In the genomic region with DNA sequence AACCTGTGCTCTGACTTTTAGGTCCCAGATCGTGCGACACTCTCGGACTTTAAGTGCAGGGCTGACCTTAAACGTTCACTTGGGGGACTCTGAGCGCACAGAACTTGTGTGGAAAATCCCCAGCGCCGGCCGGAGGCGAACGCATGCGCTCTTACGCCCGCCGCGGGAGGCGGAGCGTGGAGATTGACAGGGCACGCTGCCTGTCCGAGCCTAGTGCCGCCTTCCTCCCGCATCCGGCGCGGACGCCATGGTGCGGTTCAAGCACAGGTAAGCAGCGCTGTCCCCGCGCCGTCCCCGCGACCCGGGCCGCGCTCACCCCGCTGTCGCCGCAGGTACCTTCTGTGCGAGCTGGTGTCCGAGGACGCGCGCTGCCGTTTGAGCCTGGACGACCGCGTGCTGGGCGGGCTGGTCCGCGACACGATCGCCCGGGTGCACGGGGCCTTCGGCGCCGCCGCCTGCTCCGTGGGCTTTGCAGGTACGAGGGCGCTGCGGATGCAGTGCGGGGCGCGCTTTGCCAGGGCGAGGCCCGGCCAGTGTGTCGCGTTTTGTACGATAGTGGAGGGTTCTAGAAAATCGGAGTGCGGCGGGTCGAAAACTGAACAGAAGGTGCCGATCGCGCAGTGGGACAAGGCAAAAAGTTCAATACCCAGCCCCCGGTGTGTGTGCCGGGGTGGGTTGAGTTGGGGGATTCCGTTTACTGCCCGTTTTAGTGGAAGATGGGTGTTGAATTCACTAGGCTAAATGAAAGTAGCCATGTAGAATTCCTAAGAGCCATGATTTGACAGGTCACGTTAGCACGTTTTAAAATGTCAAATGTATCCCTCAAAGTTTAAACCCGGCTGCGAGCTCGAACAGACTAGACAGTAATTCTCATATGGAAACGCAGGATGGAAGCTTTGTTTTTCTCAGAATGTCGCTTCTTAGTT, we compare ENCODE assay signal across 8 mouse cellular contexts. TPM values are rescaled to one million over a fixed set of nuclear protein-coding genes. Genes with fewer than 3 reads are reported as not detected.
DNase-seq lines count a peak whose midpoint lies in the region; ATAC-seq lines count a peak whose summit lies in the region.

No protein-coding gene starts in this region.

- peak; percentile 82 for ATAC-seq in intestine, embryonic 14.5 days (replicated peaks; ENCODE audit: low FRiP score, low TSS enrichment, low read depth)

- H3K27ac ChIP-seq in intestine, embryonic 14.5 days (ENCODE audit: low read depth): peak overlapping the region; percentile 59; the same call in 1 of the 2 replicates

- peak overlapping the region; percentile 91 for H3K4me3 ChIP-seq in intestine, embryonic 14.5 days (ENCODE audit: low read depth, low read length)

- no peaks in the 10 kb centered on the region for H3K9me3 ChIP-seq in intestine, embryonic 14.5 days (ENCODE audit: control insufficient read depth, low read length)

- DNase-seq in adipocyte (ENCODE audit: low spot score): peak; percentile 91
- DNase-seq in embryo, embryonic 10 days (ENCODE audit: low spot score): peak; percentile 96
- peak; percentile 92 for DNase-seq in gastrocnemius, postnatal 14 days
- DNase-seq in intestine, embryonic 14.5 days (ENCODE audit: low spot score): peak; percentile 93
- DNase-seq in left cerebral cortex, postnatal 14 days (ENCODE audit: low spot score in 2 of 2): peak; percentile 85 to 94
- DNase-seq in mesoderm, embryonic 11.5 days (ENCODE audit: low read depth, low spot score): peak; percentile 94
- DNase-seq in right cerebral cortex, postnatal 36 days (ENCODE audit: low spot score in 2 of 2): peak; percentile 91
- peak; percentile 91 for DNase-seq in yolk sac, embryonic 10.5 days (ENCODE audit: low spot score)

- intact Hi-C loops in gastrocnemius, postnatal 14 days (cut with DNase I; ENCODE audit: low total_unique reads): loop anchor here (10.0 kb wide), 1 partner anchor 113 kb away; no protein-coding TSS in a partner anchor
- intact Hi-C loops in left cerebral cortex, postnatal 14 days (cut with DNase I): loop anchor here (2.0 to 5.0 kb wide), 3 partner anchors 45 to 259 kb away; no protein-coding TSS in a partner anchor

- H3K4me2 ChIP-seq in intestine, embryonic 14.5 days (ENCODE audit: low read length): peak overlapping the region; percentile 83

- H3K36me3 ChIP-seq in intestine, embryonic 14.5 days (ENCODE audit: control insufficient read depth, insufficient read depth, low read length): peaks cover 35% of the 10 kb centered on the region

- peak overlapping the region; percentile 74 for H3K9ac ChIP-seq in intestine, embryonic 14.5 days (ENCODE audit: low read length)

- H3K4me1 ChIP-seq in intestine, embryonic 14.5 days (replicated peaks; ENCODE audit: control insufficient read depth, insufficient read depth, low read length): peaks cover 9% of the 10 kb centered on the region

- under 1% methylated on average over 88 of the region's 88 CpGs for WGBS in intestine, embryonic 14.5 days

- peaks cover 9% of the 10 kb centered on the region for H3K27me3 ChIP-seq in intestine, embryonic 14.5 days (replicated peaks; ENCODE audit: control insufficient read depth, insufficient read depth, low read length)

RNA-seq across cellular contexts. Expression of a gene that starts 2.4 kb away (rescaled TPM):
- total RNA-seq in gastrocnemius, postnatal 14 days (2021): 10 to 100 TPM; 24.0 to 25.4 TPM
- polyA plus RNA-seq in intestine, embryonic 14.5 days (2014; fragmentation: Nextera tagmentation; extraction: Ambion mirVana): 134 and 140 TPM in 2 replicates
- total RNA-seq in left cerebral cortex, postnatal 14 days (2021): 10 to 100 TPM; 59.5 to 75.8 TPM

RNA-seq across cellular contexts. Expression of a gene that starts 34.6 kb away (rescaled TPM):
- total RNA-seq in gastrocnemius, postnatal 14 days (2021): 100 to 1,000 TPM; 238 to 257 TPM
- polyA plus RNA-seq in intestine, embryonic 14.5 days (2014; fragmentation: Nextera tagmentation; extraction: Ambion mirVana): 67.5 and 69.6 TPM in 2 replicates
- 100 to 1,000 TPM; 244 to 283 TPM for total RNA-seq in left cerebral cortex, postnatal 14 days (2021)

RNA-seq across cellular contexts. Expression of a gene that starts 41.4 kb away (rescaled TPM):
- 100 to 1,000 TPM in 1 of 2 experiments, 10 to 100 TPM in 1; 84.0 to 101 TPM for total RNA-seq in gastrocnemius, postnatal 14 days (2021)
- polyA plus RNA-seq in intestine, embryonic 14.5 days (2014; fragmentation: Nextera tagmentation; extraction: Ambion mirVana): 54.4 and 57.6 TPM in 2 replicates
- 10 to 100 TPM; 38.2 to 38.8 TPM for total RNA-seq in left cerebral cortex, postnatal 14 days (2021)

RNA-seq across cellular contexts. Expression of a gene that starts 43.9 kb away (rescaled TPM):
- 1 to 10 TPM; 1.2 to 1.3 TPM for total RNA-seq in gastrocnemius, postnatal 14 days (2021)
- 1.2 and 1.3 TPM in 2 replicates for polyA plus RNA-seq in intestine, embryonic 14.5 days (2014; fragmentation: Nextera tagmentation; extraction: Ambion mirVana)
- total RNA-seq in left cerebral cortex, postnatal 14 days (2021): 100 to 1,000 TPM; 179 to 209 TPM

Comparison
In these comparisons a context has a peak if more than half of its experiments do, and no peak if none do; other contexts are left out.
1. Peak in every context shown above with its lines: DNase-seq, ATAC-seq, H3K4me3 ChIP-seq and H3K27ac ChIP-seq.